Mouse (Mus musculus) intestine, embryonic 16.5 days (tissue): ENCODE results near the gene Gm10320. TPM values are rescaled to one million over a fixed set of nuclear protein-coding genes. Genes with fewer than 3 reads are reported as not detected.

Experiments
- ATAC-seq: fragments of 200-750 bp; cut with Nextera tagmentation; 2 replicates; pipeline ENCODE4 v1.8.0; 2017; ENCODE audit warnings: moderate TSS enrichment, moderate library complexity
- H3K27ac ChIP-seq: fragments of 300-500 bp; sonication (generic); 2 replicates; pipeline ENCODE4 v1.5.1; 2014; ENCODE audit warnings: mild to moderate bottlenecking, low read length
- H3K27me3 ChIP-seq: fragments of 300-500 bp; sonication (generic); replicated peaks from 2 replicates; pipeline ENCODE4 v1.6.1; 2014; ENCODE audit warnings: low read length, control low read depth, mixed read lengths; ENCODE audit not compliant: control insufficient read depth, insufficient read depth
- H3K36me3 ChIP-seq: fragments of 300-500 bp; sonication (generic); 2 replicates; pipeline ENCODE4 v1.6.1; 2014; ENCODE audit warnings: low read length, control low read depth; ENCODE audit not compliant: control insufficient read depth, insufficient read depth
- H3K4me1 ChIP-seq: fragments of 300-500 bp; sonication (generic); 2 replicates; pipeline ENCODE4 v1.6.1; 2014; ENCODE audit warnings: low read length, control low read depth, mixed read lengths; ENCODE audit not compliant: control insufficient read depth, insufficient read depth
- H3K4me2 ChIP-seq: fragments of 300-500 bp; sonication (generic); 2 replicates; pipeline ENCODE4 v1.6.1; 2014; ENCODE audit warnings: low read depth, low read length, control low read depth
- H3K4me3 ChIP-seq: fragments of 300-500 bp; sonication (generic); 2 replicates; pipeline ENCODE4 v1.5.1; 2014; ENCODE audit warnings: mild to moderate bottlenecking, low read length
- H3K9ac ChIP-seq: fragments of 300-500 bp; sonication (generic); 2 replicates; pipeline ENCODE4 v1.6.1; 2014; ENCODE audit warnings: low read depth, low read length
- H3K9me3 ChIP-seq: fragments of 300-500 bp; sonication (generic); 2 replicates; pipeline ENCODE4 v1.6.1; 2016; ENCODE audit warnings: low read length, control low read depth; ENCODE audit not compliant: control insufficient read depth
- WGBS: fragments of 180-500 bp; shearing (Covaris S2); extraction: QIAGEN DNeasy Blood & Tissue Kit; methylation state at CpG from one replicate; pipeline ENCODE4 v1.1.7; 2014; 5-methylcytosine and 5-hydroxymethylcytosine counted together
- polyA plus RNA-seq: library from polyadenylated mRNA; unstranded; fragments of >200 nt; fragmentation: Nextera tagmentation; extraction: Ambion mirVana; gene quantifications from 2 replicates; pipeline ENCODE4 v1.2.1, GENCODE M21; 2015

The Gm10320 gene
- polyA plus RNA-seq, 1 experiment from 2014 or later, result 2.5 TPM

DNA sequence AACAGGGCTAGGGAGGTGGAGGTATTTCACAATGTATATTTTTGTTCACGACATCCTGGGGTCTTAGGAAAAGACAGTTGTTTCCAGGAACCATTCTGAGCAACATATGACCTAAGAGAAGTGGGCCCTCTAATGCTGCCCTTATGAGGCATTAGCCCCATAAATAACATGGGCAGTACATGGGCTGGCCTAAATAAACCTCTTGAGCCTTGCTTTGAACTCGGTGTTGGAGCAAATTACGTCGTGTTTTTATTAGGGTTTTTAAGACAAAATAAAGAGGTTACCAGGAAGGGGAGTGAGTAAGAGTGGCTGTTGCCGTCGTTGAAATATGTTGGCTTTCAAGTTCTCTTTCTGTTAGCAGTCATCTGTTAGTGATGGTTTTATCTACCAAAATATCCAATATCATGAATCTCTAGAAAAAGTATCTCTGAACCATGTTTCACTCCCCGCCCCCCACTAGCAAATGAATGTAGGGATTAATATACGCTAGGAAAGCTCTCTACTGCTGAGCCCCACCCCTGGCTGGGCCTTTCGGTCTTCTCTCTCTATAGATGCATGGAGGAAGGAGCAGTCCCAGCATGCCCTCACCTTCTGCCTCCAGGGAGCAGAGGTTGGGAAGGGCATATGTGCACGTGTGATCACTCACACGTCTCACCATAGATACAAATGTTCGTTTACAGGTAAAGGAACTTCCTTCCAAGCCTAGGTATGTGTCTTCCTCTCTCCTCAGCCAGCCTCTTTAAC, 37.4 kb downstream of the Gm10320 start:
- H3K27ac ChIP-seq, result no peak overlapping the region
- H3K27me3 ChIP-seq, result no peaks in the 10 kb centered on the region
- H3K4me2 ChIP-seq, result no peak overlapping the region
- H3K9me3 ChIP-seq, result peaks cover 6% of the 10 kb centered on the region; the same call in 1 of the 2 replicates
- H3K4me1 ChIP-seq, result no peaks in the 10 kb centered on the region
- no peaks in the 10 kb centered on the region for H3K36me3 ChIP-seq
- 78% methylated on average over 12 of the region's 12 CpGs for WGBS
- H3K9ac ChIP-seq, result no peak overlapping the region
- no peak for ATAC-seq
- H3K4me3 ChIP-seq, result no peak overlapping the region

DNA sequence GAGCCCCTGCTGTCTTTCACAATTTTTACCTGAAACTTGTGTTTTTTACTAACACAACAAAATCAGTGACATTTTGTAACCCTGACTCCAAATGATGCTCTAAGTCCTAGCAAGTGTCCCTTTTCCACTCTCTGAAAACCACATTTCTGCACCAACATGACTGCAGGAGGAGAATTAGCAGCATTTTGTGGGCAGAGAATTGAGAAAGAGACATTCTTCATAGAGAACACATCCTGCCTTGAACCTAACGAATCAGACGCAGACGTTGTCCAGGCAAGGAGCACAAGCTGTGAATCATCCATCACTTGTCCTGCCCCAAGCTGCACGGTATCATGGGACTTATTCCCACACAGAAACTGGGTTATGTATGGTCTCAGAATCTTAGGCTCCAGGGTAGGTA, 38.7 kb downstream of the Gm10320 start:
- no peak overlapping the region for H3K27ac ChIP-seq
- H3K36me3 ChIP-seq, result no peaks in the 10 kb centered on the region
- H3K27me3 ChIP-seq, result no peaks in the 10 kb centered on the region
- ATAC-seq, result no peak
- H3K4me1 ChIP-seq, result no peaks in the 10 kb centered on the region
- H3K4me3 ChIP-seq, result no peak overlapping the region
- H3K9ac ChIP-seq, result no peak overlapping the region
- 44% methylated on average over 4 of the region's 4 CpGs for WGBS
- H3K4me2 ChIP-seq, result no peak overlapping the region
- peaks cover 6% of the 10 kb centered on the region; the same call in 1 of the 2 replicates for H3K9me3 ChIP-seq

DNA sequence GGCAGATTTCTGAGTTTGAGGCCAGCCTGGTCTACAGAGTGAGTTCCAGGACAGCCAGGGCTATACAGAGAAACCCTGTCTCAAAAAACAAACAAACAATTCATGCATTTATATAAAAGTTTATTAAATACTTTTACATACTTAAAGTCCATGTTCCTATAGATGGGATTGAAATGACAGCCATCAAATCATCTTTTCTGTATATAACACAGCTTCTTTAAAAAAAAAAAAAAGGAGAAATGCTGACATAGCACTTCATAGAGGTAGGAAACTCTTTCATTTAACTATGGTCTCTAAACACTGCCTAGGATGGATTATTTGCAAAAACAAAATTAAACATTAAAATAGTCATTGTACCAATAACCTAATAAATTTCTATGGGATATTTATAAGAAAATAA, 43.1 kb downstream of the Gm10320 start:
- Histone ChIP-seq H3K4me1 (no peaks in the 10 kb centered on the region), H3K9me3 (peaks cover 6% of the 10 kb centered on the region; the same call in 1 of the 2 replicates), H3K27ac (no peak overlapping the region), H3K36me3 (no peaks in the 10 kb centered on the region), H3K27me3 (no peaks in the 10 kb centered on the region), H3K4me2 (no peak overlapping the region), H3K4me3 (no peak overlapping the region), H3K9ac (no peak overlapping the region)
- ATAC-seq, result no peak

DNA sequence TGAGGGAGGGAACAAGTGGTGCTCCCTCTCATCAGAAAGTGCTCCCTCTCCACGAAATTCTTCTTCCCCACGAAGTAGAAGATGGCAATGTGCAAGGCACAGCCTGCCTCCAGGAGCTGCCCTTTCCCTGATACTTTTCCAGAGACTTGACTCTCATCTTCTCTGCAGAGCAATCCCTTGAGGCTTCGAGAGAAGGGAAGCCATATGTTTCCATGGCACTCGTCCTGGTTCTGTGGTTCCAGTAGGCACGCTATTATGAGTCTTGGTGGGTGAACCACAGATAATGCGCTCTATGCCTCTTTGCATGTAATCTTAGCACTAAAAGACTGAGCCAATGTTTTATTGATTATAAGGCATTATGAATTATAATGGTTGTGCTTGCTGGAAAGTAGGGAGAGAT, 44.1 kb downstream of the Gm10320 start:
- 80% methylated on average over 6 of the region's 6 CpGs for WGBS
- no peaks in the 10 kb centered on the region for H3K36me3 ChIP-seq
- H3K4me2 ChIP-seq, result no peak overlapping the region
- H3K27me3 ChIP-seq, result no peaks in the 10 kb centered on the region
- no peaks in the 10 kb centered on the region for H3K4me1 ChIP-seq
- no peak overlapping the region for H3K4me3 ChIP-seq
- H3K9ac ChIP-seq, result no peak overlapping the region
- no peak for ATAC-seq
- H3K9me3 ChIP-seq, result peaks cover 6% of the 10 kb centered on the region; the same call in 1 of the 2 replicates
- no peak overlapping the region for H3K27ac ChIP-seq

DNA sequence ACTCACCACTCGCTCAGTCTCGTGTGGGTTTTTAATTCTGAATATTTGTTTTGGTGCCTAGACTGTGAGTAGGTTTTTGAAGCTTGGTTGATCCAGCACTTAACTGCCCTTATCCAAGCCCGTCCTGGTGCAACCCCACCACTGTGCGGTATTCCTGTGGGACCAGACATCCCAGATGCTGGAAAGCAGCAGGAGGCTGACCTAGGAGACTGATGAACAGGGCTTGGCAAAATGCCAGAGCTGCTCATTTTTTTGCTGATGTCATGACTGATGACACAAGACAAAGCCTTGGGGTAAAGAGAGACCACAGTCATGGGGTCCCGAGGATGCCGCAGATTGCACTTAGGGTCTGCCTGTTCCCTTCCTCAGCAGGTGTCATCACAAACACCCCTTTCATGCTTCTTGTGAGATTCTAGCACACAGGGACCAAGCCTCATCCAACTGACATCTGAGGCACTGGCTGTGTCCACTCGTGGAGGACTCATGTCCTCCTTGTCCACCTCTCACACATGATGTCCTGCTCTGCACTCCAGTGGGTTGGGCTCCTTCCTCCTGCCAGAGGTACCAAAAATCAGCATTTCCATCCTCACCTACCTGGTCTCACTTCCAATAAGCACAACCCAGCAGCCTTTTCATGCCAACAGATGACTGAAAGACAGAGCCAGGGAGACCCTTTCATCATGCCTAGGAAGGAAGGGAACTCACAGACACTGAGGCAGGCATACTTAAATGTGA, 46.2 kb downstream of the Gm10320 start:
- WGBS, result 79% methylated on average over 7 of the region's 7 CpGs
- no peak for ATAC-seq
- no peaks in the 10 kb centered on the region for H3K27me3 ChIP-seq

DNA sequence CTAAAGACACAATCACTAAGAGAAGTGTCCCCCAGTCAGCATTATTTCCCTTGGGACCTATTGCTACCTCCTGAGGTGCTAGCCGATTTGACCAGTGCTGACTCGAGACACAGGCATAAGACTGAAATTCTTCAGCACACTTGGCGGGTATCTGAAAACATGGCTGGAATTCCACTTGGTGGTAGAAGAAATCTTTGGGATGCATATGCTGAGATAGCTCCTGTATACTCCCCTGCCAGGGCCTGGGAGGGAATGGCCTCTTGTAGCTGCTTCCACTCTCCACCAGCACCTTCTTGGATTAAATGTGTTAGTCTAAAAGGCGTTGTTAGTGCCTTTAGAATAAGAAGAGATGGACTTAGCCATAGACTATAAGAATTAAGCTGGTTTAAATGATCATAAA, 50.8 kb downstream of the Gm10320 start:
- H3K4me2 ChIP-seq, result no peak overlapping the region
- H3K27me3 ChIP-seq, result no peaks in the 10 kb centered on the region
- ATAC-seq, result no peak

More for the DNA sequence above, 46.2 kb downstream of the Gm10320 start:
- H3K27ac ChIP-seq, result no peak overlapping the region
- no peaks in the 10 kb centered on the region for H3K36me3 ChIP-seq
- H3K4me1 ChIP-seq, result no peaks in the 10 kb centered on the region
- H3K9ac ChIP-seq, result no peak overlapping the region
- no peak overlapping the region for H3K4me2 ChIP-seq
- H3K4me3 ChIP-seq, result no peak overlapping the region
- H3K9me3 ChIP-seq, result no peaks in the 10 kb centered on the region

DNA sequence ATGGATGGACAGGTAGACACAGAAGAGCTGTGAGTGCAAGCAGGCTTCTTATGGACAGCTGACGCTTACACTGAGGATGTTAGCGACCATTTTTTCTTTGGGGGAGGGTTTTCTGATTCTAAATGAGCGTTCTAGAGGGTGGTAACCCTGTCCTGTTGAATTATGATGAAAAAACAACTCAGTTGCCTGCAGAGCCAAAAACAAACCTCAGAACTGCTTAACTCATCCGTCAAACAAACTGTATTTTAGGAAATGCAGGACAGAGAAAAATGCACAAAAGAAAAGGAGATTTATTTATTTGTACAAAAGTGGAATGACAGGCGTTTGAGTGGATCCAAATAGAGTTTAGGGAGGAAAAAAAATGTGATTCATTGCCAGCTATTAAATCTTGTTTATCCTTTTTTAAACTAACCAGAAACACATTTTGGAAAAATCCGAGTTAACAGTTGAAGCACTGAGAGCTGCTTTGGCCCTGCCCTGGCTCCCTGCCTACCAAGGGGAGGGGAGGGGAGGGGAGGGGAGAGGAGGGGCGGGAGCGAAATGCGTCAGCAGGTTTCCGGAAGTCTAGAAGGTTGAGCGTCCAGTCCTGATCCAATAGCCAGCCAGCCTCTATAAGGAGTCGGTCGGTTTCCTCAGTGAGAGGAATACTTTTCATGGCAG, 51.4 kb downstream of the Gm10320 start:
- Histone ChIP-seq H3K4me2 (0 out of 2 replicates have a peak overlapping the region, but pooled peaks have one; percentile 14), H3K4me3 (no peak overlapping the region), H3K4me1 (peaks cover 2% of the 10 kb centered on the region; the same call in 1 of the 2 replicates), H3K9me3 (no peaks in the 10 kb centered on the region), H3K9ac (no peak overlapping the region), H3K27me3 (no peaks in the 10 kb centered on the region), H3K36me3 (no peaks in the 10 kb centered on the region), H3K27ac (no peak overlapping the region)
- peak; percentile 56; the same call in 1 of the 2 replicates for ATAC-seq
- 36% methylated on average over 13 of the region's 13 CpGs for WGBS

More for the DNA sequence above, 50.8 kb downstream of the Gm10320 start:
- Histone ChIP-seq H3K9ac (no peak overlapping the region), H3K27ac (no peak overlapping the region), H3K9me3 (no peaks in the 10 kb centered on the region), H3K36me3 (no peaks in the 10 kb centered on the region), H3K4me3 (no peak overlapping the region), H3K4me1 (peaks cover 2% of the 10 kb centered on the region; the same call in 1 of the 2 replicates)
- WGBS, result 70% methylated on average over 4 of the region's 4 CpGs
